Mouse (Mus musculus): ENCODE results near the gene Grik4. TPM values are rescaled to one million over a fixed set of nuclear protein-coding genes. Genes with fewer than 3 reads are reported as not detected.

Grik4 gene
- polyA plus RNA-seq, 1 experiment from 2014 or later, result 4.4 TPM

GRCm38 (mm10) chr9:42857756-42858155 lies 86.5 kb downstream of the Grik4 start:
- ATAC-seq (replicated peaks), result no peak
- H3K4me1 ChIP-seq, result no peaks in the 10 kb centered on the region
- 85% methylated on average over 3 of the region's 3 CpGs for WGBS
- no peak overlapping the region for H3K9ac ChIP-seq (replicated peaks)
- no peaks in the 10 kb centered on the region for H3K36me3 ChIP-seq
- H3K4me3 ChIP-seq, result no peak overlapping the region
- no peaks in the 10 kb centered on the region for H3K27me3 ChIP-seq
- no peaks in the 10 kb centered on the region for H3K9me3 ChIP-seq
- H3K4me2 ChIP-seq (replicated peaks), result no peak overlapping the region
- H3K27ac ChIP-seq (replicated peaks), result no peak overlapping the region

GRCm38 (mm10) chr9:42853077-42853476 lies 91.2 kb downstream of the Grik4 start:
- no peak for ATAC-seq (replicated peaks)
- Histone ChIP-seq H3K4me2 (replicated peaks) (no peak overlapping the region), H3K27ac (replicated peaks) (no peak overlapping the region), H3K9me3 (no peaks in the 10 kb centered on the region), H3K4me3 (no peak overlapping the region), H3K4me1 (peaks cover 5% of the 10 kb centered on the region), H3K36me3 (no peaks in the 10 kb centered on the region), H3K9ac (replicated peaks) (no peak overlapping the region), H3K27me3 (0 out of 2 replicates have a peak, but pooled peaks cover 4% of the 10 kb centered on the region)
- 90% methylated on average over 3 of the region's 3 CpGs for WGBS

- no peak overlapping the region for H3K4me2 ChIP-seq (replicated peaks)
- H3K4me3 ChIP-seq, result no peak overlapping the region
- 0 out of 2 replicates have a peak, but pooled peaks cover 4% of the 10 kb centered on the region for H3K27me3 ChIP-seq
- 90% methylated on average over 6 of the region's 6 CpGs for WGBS
- H3K9ac ChIP-seq (replicated peaks), result no peak overlapping the region
- no peaks in the 10 kb centered on the region for H3K36me3 ChIP-seq
- no peaks in the 10 kb centered on the region for H3K9me3 ChIP-seq
- H3K4me1 ChIP-seq, result peaks cover 19% of the 10 kb centered on the region
- no peak overlapping the region for H3K27ac ChIP-seq (replicated peaks)
- no peak for ATAC-seq (replicated peaks)
These were observed 94.2 kb downstream of the Grik4 start for GRCm38 (mm10) chr9:42850063-42850462.

- H3K27ac ChIP-seq (replicated peaks), result no peak overlapping the region
- 0 out of 2 replicates have a peak, but pooled peaks cover 4% of the 10 kb centered on the region for H3K27me3 ChIP-seq
- no peak overlapping the region for H3K4me3 ChIP-seq
- H3K9me3 ChIP-seq, result no peaks in the 10 kb centered on the region
- WGBS, result 26% methylated on average over 8 of the region's 9 CpGs
- H3K36me3 ChIP-seq, result no peaks in the 10 kb centered on the region
- H3K4me1 ChIP-seq, result peaks cover 19% of the 10 kb centered on the region
- ATAC-seq (replicated peaks), result no peak
- no peak overlapping the region for H3K9ac ChIP-seq (replicated peaks)
- no peak overlapping the region for H3K4me2 ChIP-seq (replicated peaks)
These were observed 96.2 kb downstream of the Grik4 start for GRCm38 (mm10) chr9:42848061-42848460.

GRCm38 (mm10) chr9:42846676-42847425 lies 97.4 kb downstream of the Grik4 start:
- H3K36me3 ChIP-seq, result no peaks in the 10 kb centered on the region
- 74% methylated on average over 10 of the region's 10 CpGs for WGBS
- no peak overlapping the region for H3K9ac ChIP-seq (replicated peaks)
- H3K27me3 ChIP-seq, result 0 out of 2 replicates have a peak, but pooled peaks cover 4% of the 10 kb centered on the region
- no peak overlapping the region for H3K4me2 ChIP-seq (replicated peaks)
- H3K27ac ChIP-seq (replicated peaks), result no peak overlapping the region
- peaks cover 19% of the 10 kb centered on the region for H3K4me1 ChIP-seq
- H3K9me3 ChIP-seq, result no peaks in the 10 kb centered on the region
- H3K4me3 ChIP-seq, result no peak overlapping the region
- ATAC-seq (replicated peaks), result 0 out of 2 replicates have a peak, but pooled peaks have one; percentile 53

GRCm38 (mm10) chr9:42846139-42846538 lies 98.2 kb downstream of the Grik4 start:
- no peak overlapping the region for H3K4me3 ChIP-seq
- H3K4me1 ChIP-seq, result peaks cover 19% of the 10 kb centered on the region
- H3K27me3 ChIP-seq, result 0 out of 2 replicates have a peak, but pooled peaks cover 4% of the 10 kb centered on the region
- no peak for ATAC-seq (replicated peaks)
- H3K27ac ChIP-seq (replicated peaks), result no peak overlapping the region
- no peaks in the 10 kb centered on the region for H3K36me3 ChIP-seq
- H3K9ac ChIP-seq (replicated peaks), result no peak overlapping the region
- no peaks in the 10 kb centered on the region for H3K9me3 ChIP-seq
- no peak overlapping the region for H3K4me2 ChIP-seq (replicated peaks)
- WGBS, result 74% methylated on average over 4 of the region's 4 CpGs

GRCm38 (mm10) chr9:42844301-42844700 lies 100.0 kb downstream of the Grik4 start:
- Histone ChIP-seq H3K27ac (replicated peaks) (no peak overlapping the region), H3K4me1 (peaks cover 19% of the 10 kb centered on the region), H3K4me3 (no peak overlapping the region), H3K4me2 (replicated peaks) (no peak overlapping the region), H3K9ac (replicated peaks) (no peak overlapping the region), H3K9me3 (no peaks in the 10 kb centered on the region), H3K27me3 (0 out of 2 replicates have a peak, but pooled peaks cover 4% of the 10 kb centered on the region), H3K36me3 (no peaks in the 10 kb centered on the region)
- 90% methylated on average over 5 of the region's 5 CpGs for WGBS
- ATAC-seq (replicated peaks), result no peak

GRCm38 (mm10) chr9:42838299-42838698 lies 106.0 kb downstream of the Grik4 start:
- no peaks in the 10 kb centered on the region for H3K9me3 ChIP-seq
- no peak overlapping the region for H3K9ac ChIP-seq (replicated peaks)
- no peaks in the 10 kb centered on the region for H3K36me3 ChIP-seq
- H3K4me2 ChIP-seq (replicated peaks), result no peak overlapping the region
- no peak overlapping the region for H3K27ac ChIP-seq (replicated peaks)
- WGBS, result 86% methylated on average over 5 of the region's 5 CpGs
- no peaks in the 10 kb centered on the region for H3K27me3 ChIP-seq
- no peak for ATAC-seq (replicated peaks)
- no peaks in the 10 kb centered on the region for H3K4me1 ChIP-seq
- H3K4me3 ChIP-seq, result no peak overlapping the region

- Histone ChIP-seq H3K27me3 (no peaks in the 10 kb centered on the region), H3K9me3 (no peaks in the 10 kb centered on the region), H3K36me3 (no peaks in the 10 kb centered on the region), H3K4me2 (replicated peaks) (no peak overlapping the region), H3K4me1 (no peaks in the 10 kb centered on the region), H3K9ac (replicated peaks) (no peak overlapping the region), H3K4me3 (no peak overlapping the region), H3K27ac (replicated peaks) (no peak overlapping the region)
- no peak for ATAC-seq (replicated peaks)
- WGBS, result 77% methylated on average over 6 of the region's 6 CpGs
These were observed 106.8 kb downstream of the Grik4 start for GRCm38 (mm10) chr9:42837498-42837897.

- Histone ChIP-seq H3K36me3 (no peaks in the 10 kb centered on the region), H3K27ac (replicated peaks) (no peak overlapping the region), H3K4me2 (replicated peaks) (no peak overlapping the region), H3K9ac (replicated peaks) (no peak overlapping the region), H3K4me3 (no peak overlapping the region), H3K4me1 (no peaks in the 10 kb centered on the region), H3K27me3 (no peaks in the 10 kb centered on the region), H3K9me3 (no peaks in the 10 kb centered on the region)
- 80% methylated on average over 6 of the region's 6 CpGs for WGBS
- no peak for ATAC-seq (replicated peaks)
These were observed 112.7 kb downstream of the Grik4 start for GRCm38 (mm10) chr9:42831558-42831957.

- no peak overlapping the region for H3K4me2 ChIP-seq (replicated peaks)
- H3K4me3 ChIP-seq, result no peak overlapping the region
- 60% methylated on average over 3 of the region's 3 CpGs for WGBS
- no peak overlapping the region for H3K9ac ChIP-seq (replicated peaks)
- H3K4me1 ChIP-seq, result no peaks in the 10 kb centered on the region
- no peaks in the 10 kb centered on the region for H3K9me3 ChIP-seq
- no peaks in the 10 kb centered on the region for H3K36me3 ChIP-seq
- ATAC-seq (replicated peaks), result no peak
- H3K27me3 ChIP-seq, result no peaks in the 10 kb centered on the region
- no peak overlapping the region for H3K27ac ChIP-seq (replicated peaks)
These were observed 125.0 kb downstream of the Grik4 start for GRCm38 (mm10) chr9:42819247-42819646.

GRCm38 (mm10) chr9:42816815-42817214 lies 127.5 kb downstream of the Grik4 start:
- ATAC-seq (replicated peaks), result no peak
- no peaks in the 10 kb centered on the region for H3K9me3 ChIP-seq
- WGBS, result 93% methylated on average over 1 of the region's 1 CpGs

GRCm38 (mm10) chr9:42809146-42809545 lies 135.1 kb downstream of the Grik4 start:
- H3K4me3 ChIP-seq, result no peak overlapping the region
- no peak overlapping the region for H3K9ac ChIP-seq (replicated peaks)
- no peaks in the 10 kb centered on the region for H3K36me3 ChIP-seq
- WGBS, result over 99% methylated on average over 3 of the region's 3 CpGs
- no peak overlapping the region for H3K27ac ChIP-seq (replicated peaks)
- H3K27me3 ChIP-seq, result no peaks in the 10 kb centered on the region
- ATAC-seq (replicated peaks), result no peak
- H3K4me2 ChIP-seq (replicated peaks), result no peak overlapping the region
- H3K4me1 ChIP-seq, result no peaks in the 10 kb centered on the region
- H3K9me3 ChIP-seq, result no peaks in the 10 kb centered on the region

More at GRCm38 (mm10) chr9:42816815-42817214, 127.5 kb downstream of the Grik4 start:
- no peaks in the 10 kb centered on the region for H3K4me1 ChIP-seq
- H3K9ac ChIP-seq (replicated peaks), result no peak overlapping the region
- no peak overlapping the region for H3K27ac ChIP-seq (replicated peaks)
- H3K4me3 ChIP-seq, result no peak overlapping the region
- no peaks in the 10 kb centered on the region for H3K27me3 ChIP-seq
- H3K4me2 ChIP-seq (replicated peaks), result no peak overlapping the region
- H3K36me3 ChIP-seq, result no peaks in the 10 kb centered on the region
